Mouse (Mus musculus) brain, embryonic 18.5 days (tissue): ENCODE measurements at regions not wholly inside any gene's neighbourhood (a gene's known extent, or its start where the extent isn't known, plus 50 kb on each side); places are given as distances from the start of the nearest gene placed in this dataset.
"Not testable (repeated sequence)": the region's sequence is repeated elsewhere in the genome, so short reads cannot be mapped to it uniquely, and the experiment has no call there.

ENCODE experiments used
- DNase-seq: peaks from one replicate; pipeline ENCODE4 v3.0.0-alpha.2; 2012; ENCODE audit warnings: low read depth, low spot score

DNA sequence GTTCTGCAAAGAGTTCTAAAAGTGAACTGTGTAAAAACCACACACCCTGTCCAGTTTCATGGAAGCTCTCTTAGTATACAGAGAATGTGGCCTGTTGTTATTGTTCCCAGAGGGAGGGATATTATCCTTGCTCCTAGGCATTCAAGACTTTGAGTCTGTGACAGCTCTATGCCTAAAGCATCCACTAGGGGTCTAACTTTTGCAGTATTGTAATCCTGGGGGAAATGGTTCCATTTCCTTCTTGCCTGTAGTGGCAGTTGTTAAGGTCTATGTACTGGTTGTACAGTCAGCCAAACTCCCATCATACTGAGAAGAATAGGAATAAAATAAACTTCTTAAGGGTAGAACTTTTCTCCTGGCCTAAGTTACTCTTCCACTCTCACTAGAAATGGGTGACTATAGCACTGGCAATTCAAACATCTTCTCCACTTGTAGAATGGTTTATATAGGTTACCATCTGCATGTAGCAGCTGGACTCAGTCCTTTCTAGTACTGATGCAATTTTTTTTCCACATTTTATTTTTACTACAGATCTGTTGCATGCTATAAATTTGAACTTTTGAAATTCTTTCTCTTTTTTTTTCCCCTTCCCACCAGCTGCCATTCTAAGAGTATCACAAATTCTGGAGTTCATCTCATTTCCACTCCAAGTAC, 51.4 kb upstream of the Dpt start:
- no peak for DNase-seq

DNA sequence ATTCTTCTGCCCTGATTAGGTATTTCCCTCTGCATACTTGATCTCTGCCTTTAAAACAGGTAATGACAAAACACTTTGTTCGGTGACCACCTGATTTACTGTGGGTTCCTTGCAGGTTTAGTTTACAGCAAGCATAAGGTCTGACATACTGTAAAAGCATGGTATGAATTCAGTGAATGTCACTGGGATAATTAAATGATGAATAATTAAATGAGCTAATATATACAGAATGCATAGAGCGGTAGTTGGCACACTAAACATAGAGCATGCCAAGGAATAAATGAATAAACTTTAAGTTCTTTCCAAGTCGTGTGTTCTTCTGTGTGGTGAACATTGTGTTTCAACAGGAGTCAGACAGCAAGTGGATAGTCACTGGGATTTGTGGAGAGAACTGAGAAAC, 51.9 kb upstream of the Dpt start:
- no peak for DNase-seq

DNA sequence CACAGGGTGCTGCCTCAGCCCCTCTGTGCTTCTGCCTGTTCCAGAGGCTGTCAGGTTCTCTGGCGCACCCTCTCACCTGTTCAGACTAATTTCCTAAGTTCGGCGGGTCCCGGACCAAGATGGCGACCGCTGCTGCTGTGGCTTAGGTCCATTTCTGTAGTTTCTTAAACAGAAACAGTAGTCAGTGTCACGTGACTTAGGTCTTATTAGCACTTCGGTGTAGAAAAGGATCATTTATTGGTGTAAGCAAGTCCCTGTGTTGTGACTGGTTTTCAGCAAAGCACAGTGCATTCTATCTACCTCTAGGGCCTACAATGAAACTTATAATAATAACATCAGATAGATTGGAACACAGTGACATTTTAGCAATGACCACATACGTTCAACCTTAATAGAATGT, 53.5 kb upstream of the Dpt start:
- DNase-seq, result not testable (repeated sequence)

- no peak for DNase-seq
Observed at GRCm38 (mm10) chr1:164735646-164736045, 60.8 kb upstream of the Dpt start.

- DNase-seq, result no peak
Observed at GRCm38 (mm10) chr1:164733741-164734140, 62.7 kb upstream of the Dpt start.

DNA sequence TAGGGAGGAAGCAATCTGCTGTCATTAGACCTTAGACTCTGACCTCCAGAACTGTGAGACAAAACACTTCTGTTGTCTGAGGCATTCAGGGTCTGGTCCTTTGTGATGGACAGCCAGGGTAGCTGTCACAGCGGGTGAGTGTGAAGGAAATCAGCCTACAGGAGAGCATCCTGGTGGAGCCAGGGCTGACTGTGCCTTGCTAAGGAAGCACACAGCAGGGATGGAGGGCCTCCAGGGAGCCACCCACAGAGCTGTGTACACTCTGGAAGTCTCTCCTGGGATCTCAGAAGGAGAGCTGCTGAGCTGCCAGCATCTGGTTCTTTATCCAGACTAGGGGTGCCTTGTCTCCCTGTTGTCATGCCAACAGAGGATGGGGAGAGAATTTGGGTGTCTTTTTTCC, 74.4 kb upstream of the Dpt start:
- no peak for DNase-seq

DNA sequence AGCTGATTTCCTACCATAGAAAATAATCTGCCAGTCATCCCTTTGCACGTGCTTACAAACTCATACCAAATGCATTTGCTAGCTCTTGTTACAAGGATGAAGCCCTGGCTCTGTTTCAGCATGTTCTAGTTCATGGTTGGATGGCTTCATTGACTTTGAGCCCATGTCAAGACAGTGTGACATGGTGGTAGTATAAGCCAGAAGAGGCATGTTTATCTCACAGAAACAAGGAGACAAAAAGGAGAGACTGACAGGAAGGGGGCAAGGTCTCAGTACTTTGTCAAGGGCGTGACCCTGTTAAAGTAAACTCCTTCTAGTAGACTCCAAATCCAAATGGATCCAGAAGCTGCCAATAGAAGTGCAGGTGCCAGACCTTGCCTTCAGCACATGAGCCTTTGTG, 81.5 kb upstream of the Dpt start:
- no peak for DNase-seq

GRCm38 (mm10) chr1:164713798-164714551, 82.5 kb upstream of the Dpt start:
- DNase-seq, result no peak

DNA sequence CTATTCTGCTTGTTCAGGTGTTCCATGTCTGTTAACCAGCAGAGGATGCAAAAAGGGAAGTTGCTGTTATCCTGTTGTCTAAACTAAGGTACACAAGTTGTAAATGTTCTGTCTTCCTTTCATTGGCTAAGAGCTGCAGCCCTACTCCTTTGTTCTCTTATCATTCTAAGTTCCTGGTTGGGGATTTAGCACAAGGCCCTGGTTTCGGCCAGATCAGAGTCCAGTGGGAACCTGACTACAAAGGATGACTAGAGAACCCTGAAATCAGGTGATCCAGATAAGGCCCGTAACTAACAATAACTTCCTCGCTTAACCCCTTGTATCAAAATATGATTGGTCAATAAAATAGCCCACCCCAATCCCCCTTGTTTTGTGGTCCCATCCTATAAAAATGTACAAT, 83.9 kb upstream of the Dpt start:
- DNase-seq, result no peak

DNA sequence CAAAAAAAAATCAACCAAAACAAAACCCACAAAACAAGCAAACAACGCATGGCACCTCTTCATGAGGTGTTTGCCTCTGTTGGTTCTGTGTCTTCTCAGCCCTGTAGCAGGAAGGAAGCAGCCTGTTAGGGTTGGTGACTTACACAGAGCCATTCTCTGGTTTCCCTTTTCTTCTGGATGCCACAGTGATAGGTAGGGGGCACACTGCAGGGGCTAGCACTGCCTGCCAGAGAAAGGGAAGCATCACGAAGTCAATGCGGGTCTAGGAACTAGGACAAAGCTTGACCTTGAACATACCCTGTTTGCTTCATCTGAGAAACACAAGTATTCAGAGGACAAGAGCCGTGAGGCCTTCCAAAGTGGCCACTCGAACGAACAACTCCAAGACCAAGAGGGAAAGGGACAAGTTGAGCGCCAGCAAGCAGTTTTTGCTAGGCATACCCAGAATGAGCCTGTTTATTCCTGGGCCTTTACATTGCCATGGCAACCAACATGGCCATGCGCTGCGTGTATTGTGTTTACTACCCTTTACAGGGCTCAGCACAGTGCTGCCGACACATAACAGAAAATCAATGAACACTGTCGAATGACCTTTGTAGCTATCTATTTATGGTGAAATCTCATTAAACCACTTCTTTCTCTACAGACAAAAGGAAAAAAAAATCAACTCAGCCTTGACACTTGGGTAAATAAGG, 91.9 kb upstream of the Dpt start:
- DNase-seq, result no peak

- DNase-seq, result no peak
Observed at GRCm38 (mm10) chr1:164703560-164704131, 92.8 kb upstream of the Dpt start.

GRCm38 (mm10) chr1:164690055-164690454, 106.4 kb upstream of the Dpt start:
- no peak for DNase-seq

GRCm38 (mm10) chr1:164689311-164689710, 107.1 kb upstream of the Dpt start:
- no peak for DNase-seq

- no peak for DNase-seq
Observed at GRCm38 (mm10) chr1:164684437-164684836, 112.0 kb upstream of the Dpt start.

DNA sequence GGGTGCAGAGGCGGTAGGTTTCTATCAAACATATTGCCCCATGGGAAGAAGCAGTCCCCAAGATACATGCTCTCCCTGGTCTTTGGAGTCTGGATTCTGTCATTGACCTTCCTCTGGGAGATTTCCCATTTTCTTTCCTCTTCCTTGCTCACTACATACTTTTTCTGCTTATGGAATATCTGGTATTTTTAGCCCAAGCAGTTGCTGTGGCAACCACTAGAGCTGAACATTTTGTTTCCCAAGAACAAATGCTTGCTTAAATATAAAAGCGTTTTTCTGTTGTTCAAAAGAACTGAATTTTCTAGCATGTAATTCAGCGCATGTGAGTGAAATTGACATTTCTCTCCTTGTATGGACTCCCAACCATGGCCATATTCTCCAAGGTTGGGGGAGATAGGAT, 112.7 kb upstream of the Dpt start:
- peak; percentile 52 for DNase-seq

GRCm38 (mm10) chr1:164682867-164683599, 113.4 kb upstream of the Dpt start:
- DNase-seq, result no peak

DNA sequence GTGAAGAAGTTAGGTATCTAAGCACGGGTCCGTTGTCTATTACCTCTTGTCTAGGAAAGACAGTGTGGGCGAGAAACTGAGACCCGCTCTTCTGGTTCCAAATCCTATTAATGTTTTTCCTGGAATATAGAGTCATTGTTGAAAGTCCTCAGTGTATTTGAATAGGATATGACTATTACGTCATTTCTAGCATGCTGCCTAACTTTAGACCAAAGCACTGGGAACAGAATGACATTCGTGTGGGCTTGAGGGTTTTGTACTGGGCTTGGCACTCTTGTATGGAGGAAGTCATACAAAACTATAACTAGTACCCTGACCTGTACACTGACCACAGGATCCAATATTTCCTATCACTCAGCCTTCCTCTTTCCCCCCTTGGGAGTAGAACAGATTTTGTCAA, 114.0 kb upstream of the Dpt start:
- no peak for DNase-seq

DNA sequence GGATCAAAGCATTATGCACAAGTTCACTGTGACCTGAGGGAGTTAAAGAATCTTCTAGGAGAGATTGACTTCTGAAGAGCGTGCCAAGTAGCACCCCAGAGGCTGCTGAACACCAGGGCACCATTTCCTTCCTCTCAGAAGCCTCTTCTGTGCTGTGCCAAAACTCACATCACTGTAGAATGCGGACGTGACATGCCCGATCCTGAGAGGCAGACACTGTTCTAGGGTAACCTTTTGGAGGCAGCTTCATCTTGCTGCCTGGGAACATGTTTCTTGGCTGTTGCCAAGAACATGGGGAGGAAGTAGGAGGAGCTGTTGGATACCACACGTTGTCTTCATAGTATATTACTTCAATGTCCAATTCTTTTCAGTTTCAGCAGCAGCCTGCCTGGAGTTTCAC, 114.9 kb upstream of the Dpt start:
- DNase-seq, result no peak

- DNase-seq, result no peak
Observed at GRCm38 (mm10) chr1:164678303-164678702, 118.1 kb upstream of the Dpt start.

DNA sequence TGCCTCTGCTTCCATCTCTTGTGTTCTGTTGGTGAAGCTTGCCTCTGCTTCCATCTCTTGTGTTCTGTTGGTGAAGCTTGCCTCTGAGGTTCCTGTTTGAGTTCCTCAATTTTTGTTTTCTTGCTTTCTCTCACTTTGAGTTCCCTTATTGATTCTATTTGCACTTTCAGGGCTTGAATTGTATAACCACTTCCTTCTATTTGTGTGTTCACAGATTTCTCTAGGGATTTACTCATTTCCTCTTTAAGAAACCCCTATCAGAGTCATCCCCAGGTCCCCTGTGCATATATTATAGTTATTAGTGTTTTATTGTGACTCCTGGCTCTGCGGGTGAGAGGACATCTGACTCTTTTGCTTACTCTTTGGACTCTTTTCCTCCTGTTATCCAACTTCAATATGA, 144.2 kb upstream of the Dpt start:
- no peak for DNase-seq

DNA sequence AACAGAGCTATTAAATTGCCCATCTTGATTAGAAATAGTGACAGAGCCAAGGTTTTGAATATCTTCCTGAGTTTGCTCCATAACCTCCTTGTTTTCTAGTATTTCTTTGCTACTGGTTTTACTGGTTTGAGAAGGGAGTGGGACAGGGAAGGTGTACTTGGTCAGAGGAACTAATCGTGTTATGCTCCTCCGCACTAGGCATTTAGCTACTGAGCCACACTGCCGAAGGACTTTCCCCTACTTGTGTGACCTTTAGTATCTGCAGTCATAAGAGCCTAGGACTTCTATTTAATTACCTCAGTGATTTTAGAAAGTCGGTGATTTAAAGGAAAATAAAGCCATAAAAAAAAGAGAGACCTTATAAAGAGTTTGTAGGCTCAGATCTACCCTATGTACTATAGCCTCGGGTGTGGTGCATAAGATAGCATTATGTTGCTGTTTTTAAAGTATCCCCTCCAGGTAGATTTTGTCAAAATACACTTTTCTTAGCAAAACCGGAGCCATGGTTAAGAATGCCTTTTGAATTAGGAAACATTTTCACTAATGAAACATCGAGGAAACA, 158.5 kb upstream of the Dpt start:
- DNase-seq, result no peak

DNA sequence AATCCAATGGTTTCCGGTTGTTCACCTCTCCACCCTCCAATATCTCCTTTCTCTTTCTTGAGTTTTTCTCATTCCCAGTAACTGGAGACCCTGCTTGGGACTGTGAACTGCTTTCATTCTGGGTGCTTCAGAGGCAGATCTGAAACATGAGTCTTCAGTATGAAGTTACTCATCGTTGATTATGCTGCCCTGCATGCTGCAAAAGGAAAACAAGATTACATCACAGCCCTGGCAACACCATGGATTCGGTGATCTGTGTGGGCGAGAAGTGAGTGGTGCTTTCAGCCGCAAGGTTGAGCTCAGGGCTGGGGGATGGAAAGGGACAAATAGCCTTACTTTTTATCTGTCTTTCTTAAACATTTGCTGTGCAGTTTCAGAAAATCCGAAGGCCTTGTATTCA, 164.8 kb upstream of the Dpt start:
- DNase-seq, result no peak
